Mouse (Mus musculus) CH12.LX (cell line): ENCODE measurements around the gene Fndc5.

Experiments
- CTCF ChIP-seq, 2 experiments: IDR thresholded peaks in 1 of 2; conservative IDR thresholded peaks in 1 of 2; 2 replicates each; pipeline ENCODE4 v1.5.1; 2011 to 2012; ENCODE audit warnings: low read depth in 2 of 2, low read length in 2 of 2, improper control_type of control experiment in 1 of 2, inconsistent platforms in 1 of 2, mild to moderate bottlenecking in 1 of 2, moderate library complexity in 1 of 2
- E2F4 ChIP-seq: IDR thresholded peaks from 2 replicates; pipeline ENCODE4 v1.6.1; 2011; ENCODE audit warnings: low read depth, low read length, improper control_type of control experiment; ENCODE audit not compliant: insufficient replicate concordance
- ETS1 ChIP-seq: conservative IDR thresholded peaks from 2 replicates; pipeline ENCODE4 v1.6.1; 2012; ENCODE audit warnings: low read depth, mild to moderate bottlenecking, inconsistent platforms, low read length, improper control_type of control experiment, moderate library complexity
- JUND ChIP-seq: conservative IDR thresholded peaks from 2 replicates; pipeline ENCODE4 v1.6.1; 2011; ENCODE audit warnings: low read depth, low read length, improper control_type of control experiment
- POLR2A ChIP-seq: IDR thresholded peaks from 2 replicates; pipeline ENCODE4 v1.6.1; 2011; ENCODE audit warnings: low read depth, mild to moderate bottlenecking, improper control_type of control experiment, low read length

GRCm38 (mm10) chr4:129107348-129107899 lies 29.4 kb upstream of the Fndc5 start:
- TF ChIP-seq E2F4, result no peak
- TF ChIP-seq CTCF (conservative IDR thresholded peaks at IDR 0.05 in 1 of 2, IDR thresholded peaks at IDR 0.05 in 1 of 2; ENCODE audit: low read depth in 2 of 2, low read length in 2 of 2), result no peak
- TF ChIP-seq JUND, result no peak
- TF ChIP-seq POLR2A, result no peak
- no peak for TF ChIP-seq ETS1
